In the genomic region with DNA sequence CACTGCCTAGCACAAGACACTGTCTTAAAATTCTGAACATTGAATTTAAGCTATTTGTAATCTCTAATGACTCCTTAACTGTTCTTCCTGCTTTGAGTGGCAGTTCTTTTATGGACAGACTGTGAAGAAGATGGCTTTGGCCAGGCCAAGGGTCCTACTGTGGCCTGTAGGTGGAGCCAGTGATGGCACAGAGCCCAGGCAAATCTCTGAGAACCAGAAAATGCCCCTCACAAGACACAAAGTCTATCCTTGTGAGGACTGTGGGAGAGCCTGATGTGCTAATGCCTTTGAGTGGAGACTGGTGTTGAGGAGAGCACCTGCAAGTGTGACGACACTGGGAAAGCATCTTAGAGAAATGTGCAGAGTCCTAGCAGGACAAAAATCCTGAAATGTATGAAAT, we compare ENCODE assay signal across 18 mouse cellular contexts. TPM values are rescaled to one million over a fixed set of nuclear protein-coding genes. Genes with fewer than 3 reads are reported as not detected.
A peak's percentile ranks its signal among the peaks of the same experiment; 100 is the strongest.
DNase-seq lines count a peak whose midpoint lies in the region; ATAC-seq and TF ChIP-seq lines count a peak whose summit lies in the region.
"Had no signal": no experiment of that assay in that cellular context is flagged by ENCODE, and none has a peak within 500 bp of the region (broad histone marks: within the 10 kb centered on the region; RNA-seq: fewer than 3 reads in every experiment).

No protein-coding gene starts in this region.

- H3K4me2 ChIP-seq in intestine, postnatal 0 days (replicated peaks; ENCODE audit: low read depth) = no peak overlapping the region
- H3K4me2 ChIP-seq in intestine, embryonic 15.5 days (replicated peaks) = no peak overlapping the region
- no peak overlapping the region for H3K4me2 ChIP-seq in liver, postnatal 0 days (ENCODE audit: low read depth, low read length)
- no peak overlapping the region for H3K4me2 ChIP-seq in liver, embryonic 12.5 days
- H3K4me2 ChIP-seq: limb, embryonic 15.5 days had no signal

- H3K36me3 ChIP-seq in intestine, postnatal 0 days (ENCODE audit: control insufficient read depth, insufficient read depth) = no peaks in the 10 kb centered on the region
- no peaks in the 10 kb centered on the region for H3K36me3 ChIP-seq in intestine, embryonic 15.5 days
- no peaks in the 10 kb centered on the region for H3K36me3 ChIP-seq in liver, postnatal 0 days (replicated peaks; ENCODE audit: insufficient read depth, low read length)
- H3K36me3 ChIP-seq in liver, embryonic 12.5 days = peaks cover 13% of the 10 kb centered on the region; the same call in 1 of the 2 replicates

- H3K27ac ChIP-seq in intestine, postnatal 0 days (ENCODE audit: low read depth, low read length) = no peak overlapping the region
- H3K27ac ChIP-seq in intestine, embryonic 15.5 days = no peak overlapping the region
- no peak overlapping the region for H3K27ac ChIP-seq in liver, postnatal 0 days (ENCODE audit: low read depth)
- no peak overlapping the region for H3K27ac ChIP-seq in liver, embryonic 12.5 days
- H3K27ac ChIP-seq: limb, embryonic 15.5 days had no signal

- ATAC-seq in intestine, postnatal 0 days = no peak
- no peak for ATAC-seq in intestine, embryonic 15.5 days
- no peak for ATAC-seq in liver, postnatal 0 days
- ATAC-seq in liver, embryonic 12.5 days = no peak
- ATAC-seq: inflammation-experienced regulatory T-cells, adult 6 months had no signal

- H3K9me3 ChIP-seq in intestine, postnatal 0 days (ENCODE audit: control insufficient read depth) = peaks cover 3% of the 10 kb centered on the region; the same call in 1 of the 2 replicates
- H3K9me3 ChIP-seq in intestine, embryonic 15.5 days = no peaks in the 10 kb centered on the region
- no peaks in the 10 kb centered on the region for H3K9me3 ChIP-seq in liver, postnatal 0 days (ENCODE audit: low read length)
- no peaks in the 10 kb centered on the region for H3K9me3 ChIP-seq in liver, embryonic 12.5 days (replicated peaks)
- H3K9me3 ChIP-seq: limb, embryonic 15.5 days had no signal

- H3K4me3 ChIP-seq in intestine, postnatal 0 days (ENCODE audit: low read depth, low read length) = no peak overlapping the region
- no peak overlapping the region for H3K4me3 ChIP-seq in intestine, embryonic 15.5 days (replicated peaks)
- H3K4me3 ChIP-seq in liver, postnatal 0 days (ENCODE audit: low read depth, low read length) = no peak overlapping the region
- H3K4me3 ChIP-seq in liver, embryonic 12.5 days = no peak overlapping the region
- H3K4me3 ChIP-seq: limb, embryonic 15.5 days; myocyte had no signal

- DNase-seq in cerebellum, postnatal 10 days = peak; percentile 64 to 65
- no peak for DNase-seq in cerebellum, adult 9-10 months
- no peak for DNase-seq in liver, postnatal 0 days
- DNase-seq in NIH3T3 (ENCODE audit: low read depth) = peak; percentile 39
- DNase-seq in thymus, postnatal 10 days (ENCODE audit: low spot score in 2 of 2) = no peak
- DNase-seq: adrenal gland, adult 8-10 months; embryo, embryonic 11 days; heart, postnatal 10 days; layer of hippocampus, postnatal 36 days; lung, postnatal 10 days; midbrain, embryonic 14.5 days; right cerebral cortex, postnatal 25 days had no signal

- peaks cover 10% of the 10 kb centered on the region; the same call in 1 of the 2 replicates for H3K4me1 ChIP-seq in intestine, postnatal 0 days (replicated peaks; ENCODE audit: control insufficient read depth, insufficient read depth, low read length)
- peaks cover 10% of the 10 kb centered on the region; the same call in 1 of the 2 replicates for H3K4me1 ChIP-seq in intestine, embryonic 15.5 days (replicated peaks)
- H3K4me1 ChIP-seq in liver, postnatal 0 days (ENCODE audit: insufficient read depth) = peaks cover 12% of the 10 kb centered on the region
- peaks cover 28% of the 10 kb centered on the region for H3K4me1 ChIP-seq in liver, embryonic 12.5 days

- TF ChIP-seq EP300 in liver, postnatal 0 days (IDR thresholded peaks at IDR 0.05; ENCODE audit: low read depth) = no peak

- TF ChIP-seq CTCF in intestine, postnatal 0 days (IDR thresholded peaks at IDR 0.05; ENCODE audit: low read depth) = peak; percentile 54
- peak; percentile 40 for TF ChIP-seq CTCF in liver, postnatal 0 days (IDR thresholded peaks at IDR 0.05; ENCODE audit: low read depth)

- WGBS in intestine, postnatal 0 days = 90% methylated on average over 1 of the region's 1 CpGs
- 86% methylated on average over 1 of the region's 1 CpGs for WGBS in intestine, embryonic 15.5 days
- WGBS in liver, postnatal 0 days (ENCODE audit: insufficient replicate concordance) = 93% methylated on average over 1 of the region's 1 CpGs
- 86% methylated on average over 1 of the region's 1 CpGs for WGBS in liver, embryonic 12.5 days (ENCODE audit: insufficient replicate concordance)

- H3K9ac ChIP-seq in intestine, postnatal 0 days (ENCODE audit: low read depth, low read length) = no peak overlapping the region
- H3K9ac ChIP-seq in intestine, embryonic 15.5 days = no peak overlapping the region
- H3K9ac ChIP-seq in liver, postnatal 0 days (replicated peaks) = no peak overlapping the region
- no peak overlapping the region for H3K9ac ChIP-seq in liver, embryonic 12.5 days
- H3K9ac ChIP-seq: limb, embryonic 15.5 days had no signal

- no peaks in the 10 kb centered on the region for H3K27me3 ChIP-seq in intestine, postnatal 0 days (replicated peaks; ENCODE audit: control insufficient read depth, insufficient read depth, low read length)
- H3K27me3 ChIP-seq in intestine, embryonic 15.5 days (replicated peaks) = no peaks in the 10 kb centered on the region
- H3K27me3 ChIP-seq in liver, postnatal 0 days (ENCODE audit: insufficient read depth, low read length) = no peaks in the 10 kb centered on the region
- no peaks in the 10 kb centered on the region for H3K27me3 ChIP-seq in liver, embryonic 12.5 days (replicated peaks)
- H3K27me3 ChIP-seq: limb, embryonic 15.5 days had no signal

RNA-seq across cellular contexts. Expression of gene BC025920, which starts 2.2 kb away (rescaled TPM):
- 0.18 and 0.20 TPM in 2 replicates for polyA plus RNA-seq in intestine, postnatal 0 days (2015; fragmentation: Nextera tagmentation; extraction: Ambion mirVana)
- polyA plus RNA-seq in intestine, embryonic 15.5 days (2015; fragmentation: Nextera tagmentation; extraction: Ambion mirVana) = 0.85 and 1.00 TPM in 2 replicates
- 0.13 TPM in 2 replicates for polyA plus RNA-seq in liver, postnatal 0 days (2015; fragmentation: Nextera tagmentation; extraction: Ambion mirVana)
- 0.46 and 0.78 TPM in 2 replicates for polyA plus RNA-seq in liver, embryonic 12.5 days (2016; fragmentation: Nextera tagmentation; extraction: Ambion mirVana)

RNA-seq across cellular contexts. Expression of gene Tle6, which starts 7.4 kb away (rescaled TPM):
- polyA plus RNA-seq in intestine, postnatal 0 days (2015; fragmentation: Nextera tagmentation; extraction: Ambion mirVana) = 3.9 and 4.2 TPM in 2 replicates
- 19.9 and 26.0 TPM in 2 replicates for polyA plus RNA-seq in intestine, embryonic 15.5 days (2015; fragmentation: Nextera tagmentation; extraction: Ambion mirVana)
- 2.9 and 3.0 TPM in 2 replicates for polyA plus RNA-seq in liver, postnatal 0 days (2015; fragmentation: Nextera tagmentation; extraction: Ambion mirVana)
- 8.1 and 12.1 TPM in 2 replicates for polyA plus RNA-seq in liver, embryonic 12.5 days (2016; fragmentation: Nextera tagmentation; extraction: Ambion mirVana)

RNA-seq across cellular contexts. Expression of gene Sirt6, which starts 19.3 kb away (rescaled TPM):
- polyA plus RNA-seq in intestine, postnatal 0 days (2015; fragmentation: Nextera tagmentation; extraction: Ambion mirVana) = 13.5 and 13.9 TPM in 2 replicates
- 28.9 and 33.3 TPM in 2 replicates for polyA plus RNA-seq in intestine, embryonic 15.5 days (2015; fragmentation: Nextera tagmentation; extraction: Ambion mirVana)
- 4.5 and 6.1 TPM in 2 replicates for polyA plus RNA-seq in liver, postnatal 0 days (2015; fragmentation: Nextera tagmentation; extraction: Ambion mirVana)
- 12.7 and 14.7 TPM in 2 replicates for polyA plus RNA-seq in liver, embryonic 12.5 days (2016; fragmentation: Nextera tagmentation; extraction: Ambion mirVana)

RNA-seq across cellular contexts. Expression of gene Ankrd24, which starts 20.0 kb away (rescaled TPM):
- polyA plus RNA-seq in intestine, postnatal 0 days (2015; fragmentation: Nextera tagmentation; extraction: Ambion mirVana) = 3.5 and 4.2 TPM in 2 replicates
- polyA plus RNA-seq in intestine, embryonic 15.5 days (2015; fragmentation: Nextera tagmentation; extraction: Ambion mirVana) = 8.4 and 9.8 TPM in 2 replicates
- polyA plus RNA-seq in liver, postnatal 0 days (2015; fragmentation: Nextera tagmentation; extraction: Ambion mirVana) = 1.8 and 2.1 TPM in 2 replicates
- polyA plus RNA-seq in liver, embryonic 12.5 days (2016; fragmentation: Nextera tagmentation; extraction: Ambion mirVana) = 3.8 and 4.5 TPM in 2 replicates

RNA-seq across cellular contexts. Expression of gene Tle2, which starts 33.9 kb away (rescaled TPM):
- 3.0 and 5.2 TPM in 2 replicates for polyA plus RNA-seq in intestine, postnatal 0 days (2015; fragmentation: Nextera tagmentation; extraction: Ambion mirVana)
- polyA plus RNA-seq in intestine, embryonic 15.5 days (2015; fragmentation: Nextera tagmentation; extraction: Ambion mirVana) = 14.5 and 17.8 TPM in 2 replicates
- polyA plus RNA-seq in liver, postnatal 0 days (2015; fragmentation: Nextera tagmentation; extraction: Ambion mirVana) = 1.2 and 2.2 TPM in 2 replicates
- polyA plus RNA-seq in liver, embryonic 12.5 days (2016; fragmentation: Nextera tagmentation; extraction: Ambion mirVana) = 4.8 and 5.1 TPM in 2 replicates

Comparison
In these comparisons a context has a peak if more than half of its experiments do, and no peak if none do; other contexts are left out.
1. DNase-seq: peak in cerebellum, postnatal 10 days (2 of 2) and NIH3T3 (single experiment); none in cerebellum, adult 9-10 months (single experiment), liver, postnatal 0 days (single experiment) and thymus, postnatal 10 days (0 of 2).